Mouse (Mus musculus) left cerebral cortex, postnatal 14 days (tissue): ENCODE measurements around the gene Apol8. TPM values are rescaled to one million over a fixed set of nuclear protein-coding genes. Genes with fewer than 3 reads are reported as not detected.

Source experiments
- DNase-seq, 2 experiments: peaks; one replicate each; pipeline ENCODE4 v3.0.0; 2021 to 2022; ENCODE audit warnings: low spot score in 2 of 2, mixed read lengths in 1 of 2
- intact Hi-C: fragments of 180-260 bp; cut with DNase I; formaldehyde crosslinking; loops from one replicate; pipeline ENCODE4 v1.15.1; 2025
- total RNA-seq, 2 experiments: library from RNA; stranded (reverse); gene quantifications; 2 replicates each; pipeline ENCODE4 v1.2.3; 2021

Gene Apol8
- total RNA-seq, 2 experiments from 2014 or later = 1.3 to 3.2 TPM

DNA sequence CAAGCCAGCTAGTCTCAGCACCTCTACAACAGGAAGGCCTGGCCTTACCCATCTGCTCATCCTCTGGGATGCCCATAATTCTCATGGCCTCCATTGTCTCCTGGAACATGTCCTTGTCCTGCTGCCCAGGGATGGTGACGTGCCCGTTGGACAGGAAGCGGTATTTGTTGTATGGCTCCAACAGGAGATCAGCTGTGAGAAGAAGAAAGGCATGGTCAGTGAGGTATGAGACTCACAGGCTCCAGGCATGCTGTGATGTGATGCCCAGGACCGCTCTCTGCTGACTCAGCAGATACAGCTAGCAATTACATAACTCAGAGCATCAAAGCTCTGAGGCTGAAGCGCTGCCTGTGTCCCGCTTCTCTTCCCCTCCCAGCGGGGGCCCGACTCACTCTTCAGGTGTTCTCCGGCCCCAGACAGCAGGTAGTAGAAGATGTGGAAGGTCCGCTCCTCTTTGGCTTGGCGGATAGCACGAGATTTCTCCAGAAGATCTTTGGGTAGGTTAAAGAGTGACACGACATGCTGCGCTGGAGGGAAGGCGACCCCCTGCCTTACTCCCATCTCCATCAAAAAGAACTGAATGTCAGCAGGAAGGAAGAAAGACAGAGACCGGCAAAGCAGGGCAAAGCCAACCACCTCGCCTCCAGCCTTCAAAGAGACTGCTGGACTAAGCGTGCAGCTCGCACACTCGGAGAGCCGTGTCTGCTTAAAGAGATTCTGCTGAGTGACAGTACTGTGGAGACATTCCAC lies 34.0 kb upstream of the Apol8 start:
- no peak for DNase-seq
- intact Hi-C loops = no loop called here

DNA sequence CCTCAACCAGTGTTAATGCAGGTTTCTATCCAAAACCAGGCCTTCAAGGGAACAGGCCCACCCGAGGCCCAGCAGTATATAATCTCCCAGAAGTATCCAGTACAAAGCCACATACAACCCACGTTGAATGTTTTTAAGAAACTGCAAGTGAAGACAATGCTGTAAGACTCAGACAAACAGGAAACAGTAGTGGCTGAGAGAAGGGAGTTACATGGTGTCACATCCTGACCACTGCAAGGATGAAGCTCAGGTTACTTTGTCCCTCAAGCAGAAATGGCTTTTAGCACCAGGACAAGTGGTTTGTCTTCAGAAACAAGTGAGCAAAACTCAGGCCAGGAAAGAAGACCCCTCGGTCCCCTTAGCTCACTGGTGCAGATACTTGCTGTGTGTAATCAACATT lies 32.4 kb upstream of the Apol8 start:
- intact Hi-C loops = no loop called here
- no peak for DNase-seq

DNA sequence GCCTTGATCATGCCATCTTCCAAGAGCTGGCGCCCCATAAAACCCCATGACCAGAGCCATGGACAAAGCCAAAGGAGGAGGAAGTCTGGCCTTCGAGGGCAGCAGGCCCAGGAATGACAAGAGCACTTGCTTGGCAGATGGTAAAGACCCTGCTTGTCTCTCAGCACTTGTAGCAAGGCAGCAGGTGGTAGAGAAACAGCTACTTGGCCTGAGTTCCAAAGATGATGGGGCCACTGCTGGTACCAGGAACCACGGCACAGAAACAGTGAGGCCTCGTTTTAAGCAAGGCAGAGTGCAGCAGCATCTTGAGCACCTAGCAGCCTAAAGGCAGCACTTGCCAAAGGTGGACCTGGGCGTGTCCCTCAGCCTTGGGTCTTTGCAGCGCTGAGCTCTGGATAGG lies 31.6 kb upstream of the Apol8 start:
- intact Hi-C loops = no loop called here

GRCm38 (mm10) chr15:77785807-77786206 lies 29.0 kb upstream of the Apol8 start:
- intact Hi-C loops = no loop called here
- no peak for DNase-seq

More for the DNA sequence above, 31.6 kb upstream of the Apol8 start:
- no peak for DNase-seq

GRCm38 (mm10) chr15:77784039-77784824 lies 27.4 kb upstream of the Apol8 start:
- intact Hi-C loops = loop anchor here (5.0 kb wide), 2 partner anchors 58 to 133 kb away; partner anchors contain the start of gene Myh9
- DNase-seq = peak; percentile 81 to 90

DNA sequence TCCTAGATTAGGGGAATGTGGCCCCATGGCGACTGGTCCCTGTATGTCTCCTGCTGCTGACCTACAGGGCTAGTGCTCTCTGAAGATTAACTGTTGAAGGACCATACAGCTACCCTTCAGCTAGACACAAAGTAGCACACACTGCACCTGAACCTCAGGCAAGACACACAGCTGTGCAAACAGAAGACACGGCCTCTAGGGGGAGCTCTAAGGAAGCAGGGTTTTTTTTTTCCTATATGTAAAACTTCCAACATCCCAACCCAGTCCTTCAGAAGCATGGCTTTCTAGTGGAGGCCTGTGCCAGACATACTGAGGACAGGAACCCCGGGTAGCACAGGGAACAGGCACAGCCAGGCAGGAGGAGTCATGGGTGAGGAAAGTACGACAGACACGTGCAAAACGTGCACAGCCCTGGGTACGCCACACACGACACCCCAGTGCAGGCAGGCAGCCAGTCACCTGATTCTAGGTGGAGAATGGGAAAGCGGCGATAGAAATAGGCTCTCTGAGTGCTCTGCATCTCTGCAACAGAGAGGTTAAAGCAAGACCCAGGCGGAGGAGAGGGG lies 25.7 kb upstream of the Apol8 start:
- intact Hi-C loops = loop anchor here (5.0 kb wide), 2 partner anchors 60 to 135 kb away; partner anchors contain the start of gene Myh9
- DNase-seq = peak in 1 of 2 experiments; percentile 47

- intact Hi-C loops = no loop called here
- peak; percentile 66 to 81 for DNase-seq
Observed at GRCm38 (mm10) chr15:77775186-77775963, 18.6 kb upstream of the Apol8 start.

DNA sequence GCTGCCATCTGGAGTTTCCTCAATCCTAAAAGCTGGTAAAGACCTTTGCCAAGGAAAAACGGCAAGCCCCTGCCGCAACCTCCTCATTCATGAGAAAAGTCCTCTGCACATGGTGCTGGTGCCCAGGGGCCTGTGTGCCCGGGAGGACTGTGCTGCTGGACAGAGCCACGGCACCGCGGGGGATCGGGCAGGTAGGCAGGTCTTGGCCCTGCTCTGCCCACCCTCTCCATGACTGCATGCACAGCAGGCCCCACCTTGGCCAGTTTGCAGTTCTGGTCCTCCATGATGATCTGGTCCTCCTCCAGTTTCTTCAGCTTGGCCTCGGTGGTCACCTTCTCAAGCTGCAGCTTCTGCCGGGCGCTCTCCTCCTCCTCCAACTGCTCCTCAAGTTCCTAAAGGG lies 17.5 kb upstream of the Apol8 start:
- no peak for DNase-seq
- intact Hi-C loops = no loop called here

DNA sequence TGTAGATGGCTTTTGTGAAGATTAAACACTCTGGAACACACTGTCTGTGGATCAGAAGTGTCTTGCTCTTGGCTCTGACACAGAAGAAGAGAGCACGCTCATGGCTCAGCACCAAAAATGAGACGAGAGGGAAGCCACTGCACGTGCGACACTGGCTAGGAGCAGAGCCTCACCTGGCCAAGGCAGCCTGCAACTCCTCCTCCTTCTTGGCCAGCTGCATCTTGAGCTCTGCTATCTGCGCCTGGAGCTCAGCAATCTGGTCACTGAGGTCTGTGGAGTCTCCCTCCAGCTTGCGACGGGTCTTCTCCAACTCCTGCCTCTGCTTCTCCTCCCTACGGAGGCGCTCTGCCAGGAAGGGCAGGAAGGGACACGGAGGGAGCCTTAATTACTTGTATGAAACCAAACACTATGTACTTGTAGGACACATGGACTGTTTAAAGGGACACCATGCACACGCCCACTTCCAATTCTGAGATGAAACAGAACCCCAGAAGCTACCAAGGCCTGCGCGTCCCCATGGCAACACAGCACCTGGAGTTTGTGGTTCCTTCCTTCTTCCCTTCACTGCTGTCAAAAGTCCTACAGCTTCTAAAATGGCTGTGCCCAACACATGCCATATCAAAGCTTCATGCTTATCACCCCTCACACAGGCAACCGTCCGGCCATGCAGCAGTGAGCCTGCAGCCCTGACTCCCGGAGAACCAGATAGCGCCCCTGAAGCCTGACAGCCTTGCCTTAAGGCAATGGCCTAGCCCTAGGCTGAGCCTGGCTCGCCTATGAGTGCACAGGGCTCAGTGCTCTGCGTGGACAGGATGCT lies 16.5 kb upstream of the Apol8 start:
- DNase-seq = no peak
- intact Hi-C loops = no loop called here

DNA sequence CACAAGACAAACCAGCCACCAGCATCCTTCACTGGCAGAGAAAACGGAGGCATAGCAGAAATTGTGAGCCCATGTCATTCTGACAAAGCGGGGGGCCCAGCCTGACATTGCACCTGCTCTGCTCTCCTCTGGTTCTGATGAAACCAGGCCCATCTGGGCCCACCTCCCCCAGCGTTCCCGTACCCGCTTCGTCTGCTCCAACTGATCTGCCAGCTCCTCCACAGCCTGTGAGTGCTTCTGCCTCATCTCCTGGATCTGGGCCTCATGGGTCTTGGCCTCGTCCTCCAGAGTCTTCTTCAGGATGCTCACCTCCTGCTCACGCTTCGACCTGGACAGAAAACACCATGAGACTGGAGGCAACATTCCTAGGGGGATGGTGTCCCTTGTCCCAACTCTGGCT lies 14.1 kb upstream of the Apol8 start:
- DNase-seq = no peak
- intact Hi-C loops = no loop called here

DNA sequence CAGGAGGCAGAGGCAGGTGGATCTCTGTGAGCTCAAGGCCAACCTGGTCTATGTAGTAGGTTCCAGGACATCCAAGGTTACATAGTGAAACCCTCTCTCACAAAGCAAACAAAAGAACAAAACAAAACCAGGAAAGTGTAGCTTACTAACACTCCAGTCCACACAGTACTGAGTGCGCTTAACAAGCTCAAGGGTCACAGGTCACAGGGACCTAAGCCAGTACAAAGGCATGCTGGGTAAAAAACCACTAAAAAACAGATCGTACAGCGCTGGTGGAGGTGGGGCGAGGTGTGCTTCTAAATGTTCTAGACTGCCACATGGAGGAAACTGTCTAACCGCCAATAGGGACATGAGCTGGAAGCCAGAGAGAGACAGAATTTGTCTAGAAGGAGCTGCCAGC lies 13.5 kb upstream of the Apol8 start:
- DNase-seq = no peak
- intact Hi-C loops = no loop called here

DNA sequence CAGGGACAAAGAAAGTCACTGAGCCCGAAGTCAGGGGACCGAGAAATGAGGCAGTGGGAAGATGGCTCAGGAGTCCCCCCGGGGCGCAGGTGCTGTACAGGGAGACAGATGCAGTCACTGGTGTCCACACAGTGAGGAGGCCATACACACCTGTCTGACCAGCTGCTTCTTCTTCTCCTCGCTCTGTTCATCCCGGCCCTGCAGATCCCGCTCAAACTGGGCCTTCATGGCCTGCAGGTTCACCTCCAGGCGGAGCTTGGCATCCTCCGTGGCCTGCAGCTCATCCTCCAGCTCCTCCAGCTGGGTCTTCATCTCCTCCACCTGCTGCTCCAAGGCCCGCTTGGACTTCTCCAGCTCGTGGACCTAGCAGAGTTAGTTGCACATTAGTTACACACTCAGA lies 10.2 kb upstream of the Apol8 start:
- no peak for DNase-seq
- intact Hi-C loops = no loop called here

DNA sequence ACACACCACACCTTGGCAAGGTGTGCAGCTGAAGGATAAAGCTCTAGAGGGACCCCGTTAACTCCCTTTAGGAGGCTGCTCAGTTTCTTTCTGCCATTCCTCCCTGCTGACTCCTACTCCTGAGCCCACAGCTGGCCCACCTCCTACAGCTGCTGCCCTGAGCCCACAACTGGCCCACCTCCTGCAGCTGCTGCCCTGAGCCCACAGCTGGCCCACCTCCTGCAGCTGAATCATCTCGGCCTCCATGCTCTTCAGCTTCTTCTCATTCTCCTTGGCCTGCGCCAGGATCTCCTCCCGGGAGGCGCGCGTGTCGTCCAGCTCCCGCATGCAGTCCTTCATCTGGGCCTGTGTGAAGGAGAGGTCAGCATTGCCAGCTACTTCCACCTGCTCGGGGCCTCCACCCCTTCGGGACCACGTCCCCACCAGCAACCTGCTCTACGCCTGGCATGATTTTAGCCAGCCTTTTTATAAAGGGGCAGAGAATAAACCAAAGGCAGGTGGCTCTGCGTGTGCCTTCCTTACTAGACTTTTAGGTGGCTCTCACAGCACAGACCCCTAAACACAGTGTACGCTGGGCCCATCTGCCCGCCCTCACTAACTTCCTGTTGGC lies 8.8 kb upstream of the Apol8 start:
- DNase-seq = no peak
- intact Hi-C loops = no loop called here

- DNase-seq = no peak
Observed at GRCm38 (mm10) chr15:77764391-77765006, 7.7 kb upstream of the Apol8 start.

GRCm38 (mm10) chr15:77763702-77764101 lies 6.9 kb upstream of the Apol8 start:
- intact Hi-C loops = no loop called here
- no peak for DNase-seq

More at GRCm38 (mm10) chr15:77764391-77765006, 7.7 kb upstream of the Apol8 start:
- intact Hi-C loops = no loop called here

DNA sequence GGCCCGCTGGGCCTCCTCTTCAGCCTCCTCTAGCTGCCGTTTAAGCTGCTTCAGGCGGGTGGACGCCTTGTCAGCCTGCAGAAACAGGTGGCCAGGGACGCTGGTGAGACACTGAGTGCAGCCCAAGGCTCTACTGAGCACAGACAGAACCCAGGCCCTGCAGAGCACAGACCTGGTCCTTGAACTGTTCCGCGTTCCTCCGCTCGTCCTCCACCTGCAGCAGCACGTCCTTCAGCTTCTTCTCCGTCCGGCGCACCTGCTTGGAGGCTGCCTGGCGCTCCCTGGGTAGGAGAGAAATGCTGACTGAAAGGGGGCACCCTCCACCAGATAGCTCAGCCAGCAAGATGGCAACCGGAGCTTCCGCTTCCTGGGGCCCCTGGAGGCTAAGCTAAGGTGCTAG lies 6.2 kb upstream of the Apol8 start:
- intact Hi-C loops = no loop called here
- DNase-seq = no peak

GRCm38 (mm10) chr15:77761561-77762380 lies 5.0 kb upstream of the Apol8 start:
- peak; percentile 37 to 65 for DNase-seq
- intact Hi-C loops = no loop called here
